Mouse (Mus musculus) bone marrow, adult 2 months (tissue): ENCODE data around the gene A430078G23Rik.
A peak's percentile ranks its signal among the peaks of the same experiment; 100 is the strongest.

Experiments used
- CTCF ChIP-seq: fragments of 200-500 bp; IDR thresholded peaks from 2 replicates; pipeline ENCODE4 v1.5.1; 2011; ENCODE audit warnings: low read length, control low read depth; ENCODE audit not compliant: control insufficient read depth, insufficient read depth
- POLR2A ChIP-seq: fragments of 200-500 bp; IDR thresholded peaks from 2 replicates; pipeline ENCODE4 v1.6.1; 2011; ENCODE audit warnings: low read depth, mild to moderate bottlenecking, control low read depth, low read length, borderline replicate concordance; ENCODE audit not compliant: control insufficient read depth

GRCm38 (mm10) chr8:3353189-3353810 is at the start of gene A430078G23Rik:
- peak; percentile 84; the same call in 1 of the 2 replicates for TF ChIP-seq POLR2A
- no peak; the same call in 1 of the 2 replicates for TF ChIP-seq CTCF
